Mouse (Mus musculus) forebrain, embryonic 14.5 days (tissue): Measurements from ENCODE around the gene Zbtb48. TPM values are rescaled to one million over a fixed set of nuclear protein-coding genes. Genes with fewer than 3 reads are reported as not detected.

Experiments used
- ATAC-seq: fragments of 200-750 bp; cut with Nextera tagmentation; 2 replicates; pipeline ENCODE4 v1.8.0; 2017; ENCODE audit warnings: mild to moderate bottlenecking, moderate library complexity
- DNase-seq: peaks from one replicate; pipeline ENCODE4 v3.0.0-alpha.2; 2015; ENCODE audit warnings: low spot score
- H3K27ac ChIP-seq: fragments of 300-500 bp; sonication (generic); 2 replicates; pipeline ENCODE4 v1.5.1; 2014; ENCODE audit warnings: low read depth, mild to moderate bottlenecking, control low read depth, low read length, moderate library complexity
- H3K27me3 ChIP-seq: fragments of 300-500 bp; sonication (generic); replicated peaks from 2 replicates; pipeline ENCODE4 v1.6.1; 2014; ENCODE audit warnings: low read length, control low read depth, mixed read lengths; ENCODE audit not compliant: control insufficient read depth, insufficient read depth
- H3K36me3 ChIP-seq: fragments of 300-500 bp; sonication (generic); 2 replicates; pipeline ENCODE4 v1.6.1; 2014; ENCODE audit warnings: low read length, control low read depth; ENCODE audit not compliant: control insufficient read depth, insufficient read depth
- H3K4me1 ChIP-seq: fragments of 300-500 bp; sonication (generic); 2 replicates; pipeline ENCODE4 v1.6.1; 2014; ENCODE audit warnings: antibody characterized with exemption, low read length, control low read depth; ENCODE audit not compliant: control insufficient read depth, insufficient read depth
- H3K4me2 ChIP-seq: fragments of 300-500 bp; sonication (generic); 2 replicates; pipeline ENCODE4 v1.6.1; 2014; ENCODE audit warnings: mild to moderate bottlenecking, control low read depth, low read length
- H3K4me3 ChIP-seq: fragments of 300-500 bp; sonication (generic); 2 replicates; pipeline ENCODE4 v1.5.1; 2014; ENCODE audit warnings: low read depth, low read length, control low read depth
- H3K9ac ChIP-seq: fragments of 300-500 bp; sonication (generic); 2 replicates; pipeline ENCODE4 v1.6.1; 2014; ENCODE audit warnings: mild to moderate bottlenecking, low read length, control low read depth, moderate library complexity
- H3K9me3 ChIP-seq: fragments of 300-500 bp; sonication (generic); replicated peaks from 2 replicates; pipeline ENCODE4 v1.6.1; 2016; ENCODE audit warnings: low read length, control low read depth, mixed read lengths; ENCODE audit not compliant: control insufficient read depth
- WGBS: fragments of 180-500 bp; shearing (Covaris S2); extraction: QIAGEN DNeasy Blood & Tissue Kit; methylation state at CpG from one replicate; pipeline ENCODE4 v1.1.7; 2014; 5-methylcytosine and 5-hydroxymethylcytosine counted together
- polyA plus RNA-seq: library from polyadenylated mRNA; unstranded; fragments of >200 nt; fragmentation: Nextera tagmentation; extraction: Ambion mirVana; gene quantifications from 2 replicates; pipeline ENCODE4 v1.2.1, GENCODE M21; 2014

Gene Zbtb48
- polyA plus RNA-seq, 1 experiment from 2014 or later = 17.2 TPM

- DNase-seq (no peak), ATAC-seq (no peak)
- no peaks in the 10 kb centered on the region for H3K27me3 ChIP-seq
- peaks cover 59% of the 10 kb centered on the region for H3K36me3 ChIP-seq
- no peak overlapping the region for H3K4me3 ChIP-seq
- H3K9me3 ChIP-seq = no peaks in the 10 kb centered on the region
- H3K4me2 ChIP-seq = no peak overlapping the region
- no peak overlapping the region for H3K27ac ChIP-seq
- WGBS = 94% methylated on average over 21 of the region's 21 CpGs
- no peak overlapping the region for H3K9ac ChIP-seq
- no peaks in the 10 kb centered on the region for H3K4me1 ChIP-seq
These were observed 7.4 kb downstream of the Zbtb48 start for GRCm38 (mm10) chr4:152020024-152020423.

DNA sequence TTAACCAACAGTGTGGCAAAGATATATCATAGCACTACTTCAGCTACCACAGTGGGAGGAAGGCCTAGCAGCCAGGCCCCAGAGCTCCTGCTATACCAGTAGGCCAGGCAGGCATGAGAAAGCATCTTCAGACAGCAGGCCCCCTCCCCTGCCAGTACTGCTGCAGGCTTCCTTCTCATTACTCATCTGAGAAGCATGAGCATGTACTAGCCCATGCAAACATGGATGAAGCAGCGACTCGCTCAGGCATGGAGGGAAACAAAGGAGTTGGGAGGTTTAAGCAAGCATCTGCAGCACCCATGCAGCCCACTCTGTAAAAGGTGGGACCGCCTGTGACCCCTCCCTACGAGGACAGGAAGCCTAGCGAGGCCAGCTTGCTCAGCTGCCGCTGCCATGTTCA lies 8.4 kb downstream of the Zbtb48 start:
- Histone ChIP-seq H3K9me3 (no peaks in the 10 kb centered on the region), H3K4me2 (no peak overlapping the region), H3K9ac (no peak overlapping the region), H3K27me3 (no peaks in the 10 kb centered on the region), H3K36me3 (peaks cover 59% of the 10 kb centered on the region), H3K4me1 (no peaks in the 10 kb centered on the region), H3K27ac (no peak overlapping the region), H3K4me3 (no peak overlapping the region)
- no peak for DNase-seq
- no peak for ATAC-seq
- 88% methylated on average over 6 of the region's 6 CpGs for WGBS

DNA sequence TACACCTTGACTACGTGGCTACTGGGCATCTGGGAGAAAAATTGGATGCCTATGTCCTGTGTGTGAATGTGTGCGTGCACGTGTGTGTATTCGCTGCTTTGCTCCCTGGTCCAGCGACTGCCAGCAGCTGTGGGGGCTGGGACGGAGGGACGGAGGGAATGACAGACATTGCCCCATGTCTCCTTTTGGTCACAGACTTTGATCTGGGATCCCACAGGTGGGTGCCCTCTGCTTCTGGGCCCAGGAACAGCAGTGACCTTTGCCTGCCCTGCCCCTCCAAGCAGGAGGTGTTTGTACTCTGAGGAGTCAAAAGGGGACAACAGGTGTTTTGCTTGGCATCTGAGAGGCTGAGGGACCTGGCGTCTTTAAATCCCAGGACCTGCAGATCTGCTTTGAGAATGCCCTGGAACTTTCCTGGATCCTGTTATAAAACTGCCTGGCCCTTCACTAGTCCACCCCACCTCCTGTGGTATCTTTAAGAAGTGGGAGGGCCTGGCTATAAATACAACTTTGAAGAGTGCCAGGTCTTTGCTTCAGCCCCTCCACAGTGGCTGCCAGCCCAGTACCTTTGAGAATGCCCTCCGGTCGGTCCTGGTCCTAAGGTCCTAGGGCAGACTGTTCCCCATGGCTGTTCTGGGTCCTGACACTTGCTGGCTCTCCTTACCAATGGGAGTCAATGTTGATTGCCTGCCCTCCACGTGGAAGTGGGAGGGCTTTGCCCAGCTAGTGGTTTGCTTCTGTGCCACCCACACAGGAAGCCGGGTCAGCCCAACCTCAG lies 14.2 kb downstream of the Zbtb48 start:
- no peaks in the 10 kb centered on the region for H3K27me3 ChIP-seq
- WGBS = 82% methylated on average over 12 of the region's 12 CpGs
- H3K9ac ChIP-seq = no peak overlapping the region
- no peaks in the 10 kb centered on the region for H3K9me3 ChIP-seq
- ATAC-seq = no peak
- H3K4me3 ChIP-seq = no peak overlapping the region
- H3K27ac ChIP-seq = no peak overlapping the region
- peaks cover 13% of the 10 kb centered on the region for H3K4me1 ChIP-seq
- peaks cover 4% of the 10 kb centered on the region; the same call in 1 of the 2 replicates for H3K36me3 ChIP-seq
- no peak overlapping the region for H3K4me2 ChIP-seq
- DNase-seq = no peak

DNA sequence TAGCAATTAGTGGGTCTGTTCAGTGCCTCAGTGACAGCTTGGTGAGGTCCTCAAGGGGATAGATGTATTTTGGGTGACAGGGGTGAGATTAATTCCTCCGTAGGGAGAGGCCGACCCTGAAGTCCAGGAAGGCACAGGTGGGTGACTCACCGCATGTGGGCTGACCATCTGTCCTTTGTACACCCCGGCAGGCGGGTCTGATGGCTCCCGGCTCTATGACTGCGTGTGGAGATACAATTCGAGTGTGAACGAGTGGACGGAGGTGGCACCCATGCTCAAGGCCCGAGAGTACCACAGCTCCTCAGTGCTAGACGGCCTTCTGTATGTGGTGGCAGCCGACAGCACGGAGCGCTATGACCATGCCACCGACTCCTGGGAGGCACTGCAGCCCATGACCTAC lies 15.4 kb downstream of the Zbtb48 start:
- ATAC-seq = no peak
- peaks cover 11% of the 10 kb centered on the region for H3K27me3 ChIP-seq
- DNase-seq = no peak

GRCm38 (mm10) chr4:152011171-152011760 lies 16.2 kb downstream of the Zbtb48 start:
- Histone ChIP-seq H3K4me2 (peak overlapping the region; percentile 100), H3K27me3 (peaks cover 15% of the 10 kb centered on the region), H3K9ac (no peak overlapping the region), H3K4me1 (peaks cover 15% of the 10 kb centered on the region), H3K27ac (no peak overlapping the region), H3K9me3 (no peaks in the 10 kb centered on the region), H3K4me3 (0 out of 2 replicates have a peak overlapping the region, but pooled peaks have one; percentile 4), H3K36me3 (peaks cover 4% of the 10 kb centered on the region; the same call in 1 of the 2 replicates)
- ATAC-seq = no peak
- WGBS = 85% methylated on average over 8 of the region's 8 CpGs
- no peak for DNase-seq

More for the DNA sequence above, 15.4 kb downstream of the Zbtb48 start:
- no peak overlapping the region for H3K9ac ChIP-seq
- H3K27ac ChIP-seq = no peak overlapping the region
- H3K4me2 ChIP-seq = no peak overlapping the region
- H3K9me3 ChIP-seq = no peaks in the 10 kb centered on the region
- H3K4me1 ChIP-seq = peaks cover 15% of the 10 kb centered on the region
- no peak overlapping the region for H3K4me3 ChIP-seq
- H3K36me3 ChIP-seq = peaks cover 4% of the 10 kb centered on the region; the same call in 1 of the 2 replicates
- WGBS = 91% methylated on average over 16 of the region's 16 CpGs

DNA sequence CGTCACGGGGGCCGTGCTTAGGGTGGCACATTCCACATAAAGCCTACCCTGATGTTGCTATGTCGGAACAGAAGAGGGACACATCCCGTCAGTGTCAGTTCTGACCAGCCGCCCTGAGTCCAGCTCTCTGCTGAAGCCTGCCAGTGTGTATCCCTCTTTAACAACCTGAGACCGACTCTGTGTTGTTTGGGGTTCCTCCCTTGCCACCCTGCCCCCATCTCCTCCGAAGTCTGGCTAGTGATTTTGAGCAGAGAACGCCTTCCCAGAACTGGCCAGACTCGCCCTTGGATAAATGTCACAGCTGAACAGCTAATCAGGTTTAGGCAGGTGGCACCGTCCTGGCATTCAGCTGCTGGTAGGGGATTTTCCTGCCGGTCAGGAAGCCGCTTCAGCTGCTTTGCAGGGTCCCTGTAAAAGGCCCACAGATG lies 16.8 kb downstream of the Zbtb48 start:
- Histone ChIP-seq H3K4me2 (peak overlapping the region; percentile 100), H3K4me1 (peaks cover 15% of the 10 kb centered on the region), H3K9me3 (no peaks in the 10 kb centered on the region), H3K36me3 (peaks cover 4% of the 10 kb centered on the region; the same call in 1 of the 2 replicates), H3K27me3 (peaks cover 15% of the 10 kb centered on the region), H3K27ac (no peak overlapping the region), H3K9ac (no peak overlapping the region), H3K4me3 (peak overlapping the region; percentile 71; the same call in 1 of the 2 replicates)
- no peak for DNase-seq
- 7% methylated on average over 13 of the region's 13 CpGs for WGBS
- no peak for ATAC-seq

DNA sequence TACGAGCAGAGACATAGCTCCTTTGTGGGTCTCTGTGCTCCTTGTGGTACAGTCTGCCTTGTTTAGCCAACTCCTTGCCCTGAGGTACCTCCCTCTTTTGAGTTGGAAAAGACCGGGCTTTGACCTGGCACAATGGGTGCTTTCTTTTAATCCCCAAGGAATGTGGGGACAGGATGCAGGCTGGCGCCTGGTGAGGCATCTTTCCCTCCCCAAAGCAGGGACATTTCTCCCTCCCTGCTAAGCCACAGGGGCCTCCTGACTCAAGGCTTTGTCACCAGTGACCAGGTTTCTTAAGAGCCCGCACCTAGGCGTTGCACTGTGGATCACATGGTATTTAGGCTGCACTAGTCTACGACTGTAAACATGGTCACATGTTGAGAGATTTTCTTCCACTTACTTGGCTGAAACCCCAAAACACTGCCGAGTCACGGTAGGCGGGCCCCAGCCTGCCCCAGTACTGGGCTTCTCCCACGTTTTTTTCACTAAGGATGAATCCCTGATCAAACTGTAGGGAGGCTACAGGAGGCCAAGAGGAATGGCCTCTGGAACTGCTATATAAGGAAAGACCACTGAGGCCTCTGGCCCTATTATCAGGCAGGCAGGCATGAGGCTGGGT lies 17.3 kb downstream of the Zbtb48 start:
- H3K9ac ChIP-seq = 0 out of 2 replicates have a peak overlapping the region, but pooled peaks have one; percentile 66
- no peaks in the 10 kb centered on the region for H3K9me3 ChIP-seq
- H3K27me3 ChIP-seq = peaks cover 15% of the 10 kb centered on the region
- DNase-seq (peak; percentile 33), ATAC-seq (no peak)
- H3K4me2 ChIP-seq = peak overlapping the region; percentile 100
- 0 out of 2 replicates have a peak, but pooled peaks cover 1% of the 10 kb centered on the region for H3K36me3 ChIP-seq
- WGBS = 1% methylated on average over 10 of the region's 10 CpGs
- H3K4me1 ChIP-seq = peaks cover 15% of the 10 kb centered on the region
- H3K4me3 ChIP-seq = peak overlapping the region; percentile 71
- H3K27ac ChIP-seq = no peak overlapping the region

GRCm38 (mm10) chr4:152009076-152010051 lies 18.1 kb downstream of the Zbtb48 start:
- Histone ChIP-seq H3K36me3 (no peaks in the 10 kb centered on the region), H3K27me3 (peaks cover 15% of the 10 kb centered on the region), H3K4me2 (peak overlapping the region; percentile 100), H3K4me3 (peak overlapping the region; percentile 71), H3K9me3 (no peaks in the 10 kb centered on the region), H3K27ac (peak overlapping the region; percentile 62), H3K4me1 (peaks cover 15% of the 10 kb centered on the region), H3K9ac (peak overlapping the region; percentile 66)
- peak; percentile 80 for ATAC-seq
- peak; percentile 65 for DNase-seq
- WGBS = under 1% methylated on average over 101 of the region's 115 CpGs
